Mouse (Mus musculus) lung, embryonic 16.5 days (tissue): ENCODE measurements at regions not wholly inside any gene's neighbourhood (a gene's known extent, or its start where the extent isn't known, plus 50 kb on each side); places are given as distances from the start of the nearest gene placed in this dataset.
"Not testable (repeated sequence)": the region's sequence is repeated elsewhere in the genome, so short reads cannot be mapped to it uniquely, and the experiment has no call there.

Experiments
- ATAC-seq: fragments of 200-750 bp; cut with Nextera tagmentation; 2 replicates; pipeline ENCODE4 v1.8.0; 2017; ENCODE audit warnings: low read depth, mild to moderate bottlenecking, moderate library complexity
- H3K27ac ChIP-seq: fragments of 300-500 bp; sonication (generic); 2 replicates; pipeline ENCODE4 v1.5.1; 2014; ENCODE audit warnings: mild to moderate bottlenecking, control low read depth, low read length
- H3K27me3 ChIP-seq: fragments of 300-500 bp; sonication (generic); 2 replicates; pipeline ENCODE4 v1.6.1; 2014; ENCODE audit warnings: low read depth, low read length, mixed read lengths; ENCODE audit not compliant: control insufficient read depth, insufficient read depth
- H3K36me3 ChIP-seq: fragments of 300-500 bp; sonication (generic); 2 replicates; pipeline ENCODE4 v1.6.1; 2014; ENCODE audit warnings: low read length; ENCODE audit not compliant: control insufficient read depth, insufficient read depth
- H3K4me1 ChIP-seq: fragments of 300-500 bp; sonication (generic); replicated peaks from 2 replicates; pipeline ENCODE4 v1.6.1; 2014; ENCODE audit warnings: low read length, mixed read lengths; ENCODE audit not compliant: control insufficient read depth, insufficient read depth
- H3K4me2 ChIP-seq: fragments of 300-500 bp; sonication (generic); 2 replicates; pipeline ENCODE4 v1.6.1; 2014; ENCODE audit warnings: low read depth, low read length, control low read depth
- H3K4me3 ChIP-seq: fragments of 300-500 bp; sonication (generic); 2 replicates; pipeline ENCODE4 v1.5.1; 2014; ENCODE audit warnings: mild to moderate bottlenecking, low read length, control low read depth
- H3K9ac ChIP-seq: fragments of 300-500 bp; sonication (generic); 2 replicates; pipeline ENCODE4 v1.6.1; 2014; ENCODE audit warnings: low read length, control low read depth
- H3K9me3 ChIP-seq: fragments of 300-500 bp; sonication (generic); 2 replicates; pipeline ENCODE4 v1.6.1; 2016; ENCODE audit warnings: low read length; ENCODE audit not compliant: control insufficient read depth
- WGBS: fragments of 180-500 bp; shearing (Covaris S2); extraction: QIAGEN DNeasy Blood & Tissue Kit; methylation state at CpG from one replicate; pipeline ENCODE4 v1.1.7; 2014; 5-methylcytosine and 5-hydroxymethylcytosine counted together

DNA sequence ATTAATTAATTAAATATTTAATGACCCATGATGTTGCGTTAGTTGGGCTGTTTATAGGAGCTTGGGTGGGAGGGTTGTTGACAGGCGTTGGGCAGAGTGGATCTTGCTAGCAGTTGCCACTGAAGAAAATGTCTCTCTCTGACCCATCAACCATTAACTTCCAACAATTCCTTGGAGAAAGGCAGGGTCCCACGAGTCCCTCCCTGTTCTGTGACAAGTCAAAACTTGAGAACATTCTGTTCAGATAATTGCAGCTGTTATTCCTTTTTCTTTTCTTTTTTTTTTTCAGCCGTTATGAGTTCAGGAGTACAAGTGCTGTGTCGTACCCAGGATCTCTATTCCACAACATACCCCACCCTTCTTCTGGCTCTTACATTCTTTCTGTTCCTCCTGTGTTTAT is 59.8 kb upstream of the Tnfrsf21 start:
- no peak for ATAC-seq
- Histone ChIP-seq H3K4me2 (no peak overlapping the region), H3K27ac (no peak overlapping the region), H3K27me3 (no peaks in the 10 kb centered on the region), H3K4me3 (no peak overlapping the region), H3K9ac (no peak overlapping the region), H3K4me1 (no peaks in the 10 kb centered on the region), H3K36me3 (no peaks in the 10 kb centered on the region), H3K9me3 (no peaks in the 10 kb centered on the region)
- WGBS = 59% methylated on average over 5 of the region's 5 CpGs

DNA sequence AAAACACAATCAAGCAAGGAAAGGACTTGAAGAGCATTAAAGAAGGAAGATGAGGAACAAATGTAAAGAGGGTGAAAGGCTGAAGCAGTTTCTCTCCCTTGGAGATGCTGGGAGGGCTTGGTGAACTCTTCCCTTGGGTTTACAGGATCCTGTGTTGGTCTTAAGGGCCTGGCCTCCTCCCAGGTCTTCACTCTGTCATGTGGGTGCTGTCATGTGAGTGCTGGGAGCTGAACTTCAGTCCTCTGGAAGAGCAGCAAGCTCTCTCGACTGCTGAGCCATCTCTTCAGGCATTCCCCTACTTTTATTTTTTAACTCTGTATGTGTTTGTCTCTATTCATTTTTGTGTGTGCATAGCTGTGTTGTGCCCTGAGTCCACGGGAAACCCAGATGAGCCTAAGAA is 61.6 kb upstream of the Tnfrsf21 start:
- WGBS = 45% methylated on average over 2 of the region's 2 CpGs
- Histone ChIP-seq H3K4me3 (no peak overlapping the region), H3K9me3 (no peaks in the 10 kb centered on the region), H3K27me3 (no peaks in the 10 kb centered on the region), H3K4me1 (no peaks in the 10 kb centered on the region), H3K36me3 (no peaks in the 10 kb centered on the region), H3K27ac (no peak overlapping the region), H3K4me2 (no peak overlapping the region), H3K9ac (no peak overlapping the region)
- no peak for ATAC-seq

DNA sequence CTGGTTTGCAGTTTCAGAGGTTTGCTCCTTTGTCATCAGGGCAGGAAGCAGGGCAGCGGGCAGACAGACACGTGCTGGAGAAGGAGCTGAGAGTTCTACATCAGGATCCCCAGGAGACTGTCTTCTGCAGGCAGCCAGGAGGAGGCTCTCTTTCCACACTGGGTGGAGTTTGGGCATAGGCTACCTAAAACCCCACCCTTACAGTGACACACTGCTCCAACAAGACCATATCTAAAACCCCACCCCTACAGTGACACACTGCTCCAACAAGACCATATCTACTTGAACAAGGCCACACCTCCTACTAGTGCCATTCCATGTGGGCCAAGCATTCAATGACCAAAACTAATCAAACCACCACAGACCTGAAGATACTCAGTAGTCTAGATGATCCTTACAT is 68.0 kb upstream of the Cd2ap start:
- Histone ChIP-seq H3K27ac (no peak overlapping the region), H3K27me3 (no peaks in the 10 kb centered on the region; the same call in 1 of the 2 replicates), H3K9ac (no peak overlapping the region), H3K4me1 (0 out of 2 replicates have a peak, but pooled peaks cover 3% of the 10 kb centered on the region), H3K36me3 (no peaks in the 10 kb centered on the region), H3K4me2 (no peak overlapping the region), H3K9me3 (no peaks in the 10 kb centered on the region), H3K4me3 (no peak overlapping the region)
- no peak for ATAC-seq
- WGBS = 86% methylated on average over 2 of the region's 2 CpGs

DNA sequence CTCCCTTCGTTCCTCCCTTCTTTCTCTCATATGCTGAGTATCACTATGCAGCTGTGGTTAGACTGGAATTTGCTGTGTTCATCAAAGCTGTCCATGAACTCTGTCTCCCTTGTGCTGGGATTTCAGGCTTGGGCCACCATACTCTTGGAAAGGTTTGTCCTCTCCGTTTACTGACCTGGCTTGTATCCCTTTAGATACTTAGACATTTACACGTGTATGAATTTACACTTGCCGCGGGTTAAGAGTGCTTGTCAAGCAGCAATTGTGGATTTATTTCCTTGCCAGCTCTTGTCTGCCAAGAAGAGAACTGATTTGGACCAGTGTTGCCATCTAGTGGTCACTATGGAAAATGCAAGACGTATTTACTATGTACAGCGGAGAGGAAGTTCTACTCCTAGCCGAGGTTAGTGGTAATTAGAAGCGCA is 66.8 kb upstream of the Cd2ap start:
- Histone ChIP-seq H3K27me3 (no peaks in the 10 kb centered on the region; the same call in 1 of the 2 replicates), H3K27ac (no peak overlapping the region), H3K9ac (no peak overlapping the region), H3K4me2 (no peak overlapping the region), H3K9me3 (no peaks in the 10 kb centered on the region), H3K4me3 (no peak overlapping the region), H3K4me1 (0 out of 2 replicates have a peak, but pooled peaks cover 3% of the 10 kb centered on the region), H3K36me3 (no peaks in the 10 kb centered on the region)
- WGBS = 6% methylated on average over 9 of the region's 9 CpGs
- ATAC-seq = peak; percentile 86

DNA sequence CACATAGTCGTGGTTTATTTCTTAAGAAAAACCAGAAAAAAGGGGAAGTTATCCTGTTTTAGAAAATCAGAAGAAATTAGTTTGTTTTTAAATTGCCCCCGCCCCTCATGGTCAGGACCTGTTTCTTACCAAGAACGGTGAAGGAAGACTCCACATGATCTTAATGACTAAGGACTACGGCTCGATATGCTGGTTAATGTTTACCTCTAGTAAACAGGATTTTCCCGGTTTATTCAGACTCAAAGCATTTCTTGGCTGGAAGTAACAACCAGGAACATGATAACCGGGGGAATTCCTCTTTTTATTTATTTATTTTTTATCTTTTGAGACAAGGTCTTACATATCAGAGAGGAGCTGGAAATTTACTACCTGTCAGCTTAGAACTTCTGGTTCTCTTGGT is 63.0 kb upstream of the Cd2ap start:
- WGBS = 30% methylated on average over 7 of the region's 7 CpGs
- 0 out of 2 replicates have a peak, but pooled peaks cover 3% of the 10 kb centered on the region for H3K4me1 ChIP-seq

DNA sequence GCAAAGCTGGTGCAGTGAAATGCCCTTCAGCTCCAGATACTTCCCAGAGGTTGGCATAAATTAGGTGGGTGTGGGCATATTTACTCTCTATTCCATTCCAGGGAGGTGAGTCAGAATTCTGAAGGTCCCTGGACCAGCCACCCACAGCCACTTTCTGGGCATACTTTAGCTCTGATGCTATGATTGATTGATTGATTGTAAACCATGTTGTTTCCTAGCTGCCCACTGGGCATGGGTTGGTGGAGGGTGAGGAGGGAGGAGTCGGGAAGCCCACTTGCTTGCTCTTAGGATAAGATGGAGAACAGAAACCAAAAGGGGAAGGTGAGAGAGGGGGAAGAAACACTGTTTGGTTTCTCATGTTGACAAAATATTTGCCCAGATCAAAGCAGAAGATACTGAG is 62.1 kb upstream of the Cd2ap start:
- Histone ChIP-seq H3K4me1 (0 out of 2 replicates have a peak, but pooled peaks cover 3% of the 10 kb centered on the region), H3K9me3 (no peaks in the 10 kb centered on the region), H3K27ac (no peak overlapping the region), H3K4me3 (no peak overlapping the region), H3K4me2 (no peak overlapping the region), H3K9ac (no peak overlapping the region), H3K36me3 (no peaks in the 10 kb centered on the region), H3K27me3 (no peaks in the 10 kb centered on the region; the same call in 1 of the 2 replicates)
- 50% methylated on average over 1 of the region's 1 CpGs for WGBS
- no peak for ATAC-seq

More for the DNA sequence above, 63.0 kb upstream of the Cd2ap start:
- Histone ChIP-seq H3K36me3 (no peaks in the 10 kb centered on the region), H3K4me2 (no peak overlapping the region), H3K9me3 (no peaks in the 10 kb centered on the region), H3K9ac (no peak overlapping the region), H3K27me3 (no peaks in the 10 kb centered on the region; the same call in 1 of the 2 replicates), H3K4me3 (no peak overlapping the region), H3K27ac (no peak overlapping the region)
- ATAC-seq = no peak

DNA sequence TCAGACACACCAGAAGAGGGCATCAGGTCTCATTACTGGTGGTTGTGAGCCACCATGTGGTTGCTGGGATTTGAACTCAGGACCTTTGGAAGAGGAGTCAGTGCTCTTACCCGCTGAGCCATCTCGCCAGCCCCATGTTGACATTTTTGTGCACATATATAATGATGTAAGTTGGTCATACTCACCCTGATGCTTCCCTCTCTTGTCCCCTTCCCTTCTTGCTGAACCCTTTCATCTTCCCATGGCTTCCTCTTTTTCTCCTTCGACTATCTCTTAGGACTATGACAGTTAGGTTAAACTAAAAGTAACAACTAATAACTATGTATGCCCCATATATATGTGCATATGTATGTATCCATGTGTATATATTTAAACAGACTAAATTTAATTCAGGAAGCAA is 61.0 kb upstream of the Cd2ap start:
- not testable (repeated sequence) for ATAC-seq, H3K27ac ChIP-seq, H3K4me1 ChIP-seq, H3K4me2 ChIP-seq, H3K36me3 ChIP-seq, H3K4me3 ChIP-seq, H3K9ac ChIP-seq, H3K9me3 ChIP-seq, H3K27me3 ChIP-seq
- WGBS = 83% methylated on average over 3 of the region's 3 CpGs

DNA sequence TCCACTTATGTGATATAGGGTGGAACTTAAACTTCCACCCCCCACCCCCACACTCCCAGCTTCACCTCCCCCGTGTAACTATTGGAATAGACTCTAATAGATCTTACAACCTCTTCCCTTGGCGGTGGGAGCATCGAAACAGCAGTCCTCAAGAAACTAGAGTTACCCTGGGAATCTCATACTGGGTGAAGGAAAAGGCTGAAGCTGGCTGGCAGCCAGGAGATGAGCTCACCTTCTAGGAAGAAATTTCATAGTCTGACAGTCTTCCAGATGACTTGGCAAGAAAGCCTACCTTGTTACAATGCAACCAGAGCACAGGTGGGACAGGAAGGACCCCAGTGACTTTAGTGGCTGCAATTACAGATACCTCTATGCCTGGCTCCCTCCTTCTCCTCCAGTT is 57.6 kb upstream of the Cd2ap start:
- Histone ChIP-seq H3K27ac (no peak overlapping the region), H3K9ac (no peak overlapping the region), H3K36me3 (no peaks in the 10 kb centered on the region), H3K4me3 (no peak overlapping the region), H3K4me2 (no peak overlapping the region), H3K9me3 (no peaks in the 10 kb centered on the region), H3K27me3 (no peaks in the 10 kb centered on the region), H3K4me1 (no peaks in the 10 kb centered on the region)
- no peak for ATAC-seq
- WGBS = 71% methylated on average over 3 of the region's 3 CpGs

DNA sequence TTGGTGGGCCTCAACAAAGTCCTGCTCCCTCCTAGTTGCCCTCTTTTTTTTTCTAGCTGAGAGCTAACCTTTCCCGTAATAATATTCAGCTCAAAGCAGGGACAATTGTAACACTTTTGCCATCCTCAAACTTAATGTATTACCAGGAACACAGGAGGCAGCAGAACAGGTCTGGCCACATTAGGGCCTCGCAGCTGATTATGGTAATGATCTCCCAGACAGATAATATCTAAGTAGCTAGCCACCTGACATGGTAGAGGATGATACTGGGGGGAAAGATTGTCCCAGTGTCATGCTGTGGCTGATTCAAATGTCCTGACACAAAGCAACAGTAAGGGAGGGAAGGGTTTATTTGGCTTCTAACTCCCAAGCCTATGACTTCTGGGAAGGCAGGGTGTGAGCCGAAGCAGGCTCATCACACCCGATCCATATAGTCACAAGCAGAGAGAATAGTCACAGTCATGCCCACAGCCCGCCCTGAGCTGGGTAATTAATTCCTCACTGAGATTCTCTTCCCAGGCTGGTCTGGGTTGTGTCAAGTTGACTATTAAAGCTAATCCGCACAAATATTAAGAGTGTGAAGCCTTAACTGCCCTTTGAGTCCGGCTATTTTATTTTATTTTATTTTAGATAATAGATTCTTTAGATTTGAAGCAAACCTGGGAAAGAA is 57.0 kb upstream of the Cd2ap start:
- H3K4me1 ChIP-seq = no peaks in the 10 kb centered on the region
- H3K4me3 ChIP-seq = no peak overlapping the region
- no peak overlapping the region for H3K9ac ChIP-seq
- H3K27me3 ChIP-seq = no peaks in the 10 kb centered on the region
- WGBS = 64% methylated on average over 7 of the region's 7 CpGs
- no peak for ATAC-seq
- no peaks in the 10 kb centered on the region for H3K36me3 ChIP-seq
- no peak overlapping the region for H3K27ac ChIP-seq
- H3K9me3 ChIP-seq = no peaks in the 10 kb centered on the region
- H3K4me2 ChIP-seq = no peak overlapping the region

DNA sequence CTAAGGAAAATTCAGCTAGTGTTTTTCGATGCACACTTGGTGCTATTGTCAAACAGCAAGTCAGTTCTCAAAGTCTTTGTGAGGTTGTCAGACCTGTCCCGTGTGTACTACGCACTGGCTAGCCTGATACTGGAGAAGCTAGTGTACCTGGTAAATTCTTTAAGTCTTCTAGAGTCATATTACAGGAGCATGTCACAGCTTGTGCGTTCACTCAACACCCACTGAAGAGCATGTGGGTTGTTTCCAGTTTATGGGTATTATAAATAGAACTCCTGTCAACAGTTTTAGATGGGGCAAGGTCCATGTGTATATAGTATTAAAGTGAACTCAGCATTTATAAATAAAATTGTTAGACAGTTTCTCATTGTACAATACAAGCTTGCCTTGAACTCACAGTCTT is 50.9 kb upstream of the Cd2ap start:
- no peaks in the 10 kb centered on the region for H3K27me3 ChIP-seq
- ATAC-seq = no peak
- 68% methylated on average over 4 of the region's 4 CpGs for WGBS
- H3K36me3 ChIP-seq = no peaks in the 10 kb centered on the region
- H3K9me3 ChIP-seq = no peaks in the 10 kb centered on the region
- no peak overlapping the region for H3K4me2 ChIP-seq
- no peak overlapping the region for H3K27ac ChIP-seq
- no peak overlapping the region for H3K9ac ChIP-seq
- no peak overlapping the region for H3K4me3 ChIP-seq
- H3K4me1 ChIP-seq = no peaks in the 10 kb centered on the region
